Mouse (Mus musculus): ENCODE measurements around the gene Olfr1. TPM values are rescaled to one million over a fixed set of nuclear protein-coding genes. Genes with fewer than 3 reads are reported as not detected.

Gene Olfr1
- not detected in 4 replicates for total RNA-seq (2023)

DNA sequence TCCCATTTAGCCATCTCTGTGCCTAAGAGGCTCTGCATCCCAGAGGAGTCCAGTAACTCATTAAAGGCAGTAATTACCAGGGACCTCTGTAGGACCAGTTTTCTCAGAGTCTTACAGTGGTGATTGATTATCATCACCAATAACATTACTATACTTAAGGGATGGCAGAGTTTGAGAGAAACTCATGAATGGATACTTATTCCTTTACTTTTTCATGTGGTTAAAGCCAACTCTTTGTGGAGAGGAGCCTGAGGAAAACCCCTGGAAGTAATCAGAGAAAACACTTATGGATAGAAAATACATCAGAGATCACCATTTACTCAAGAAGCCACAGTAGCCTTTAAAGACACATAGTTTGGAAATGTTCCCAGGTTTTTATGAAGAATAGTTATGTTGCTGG, at the start of gene Olfr1:
Olfr1 (minus strand) TSS at position 101 of the 400 bp plus-strand sequence.

GRCm38 (mm10) chr11:73428377-73428776, 29.0 kb upstream of the Olfr1 start, which contains the start of gene Olfr378:
Gene Olfr378 (minus strand): TSS chr11:73428477.

GRCm38 (mm10) chr11:73370946-73371345, 28.5 kb downstream of the Olfr1 start, which contains the start of gene Olfr376:
Gene Olfr376 (plus strand): TSS chr11:73371246.

DNA sequence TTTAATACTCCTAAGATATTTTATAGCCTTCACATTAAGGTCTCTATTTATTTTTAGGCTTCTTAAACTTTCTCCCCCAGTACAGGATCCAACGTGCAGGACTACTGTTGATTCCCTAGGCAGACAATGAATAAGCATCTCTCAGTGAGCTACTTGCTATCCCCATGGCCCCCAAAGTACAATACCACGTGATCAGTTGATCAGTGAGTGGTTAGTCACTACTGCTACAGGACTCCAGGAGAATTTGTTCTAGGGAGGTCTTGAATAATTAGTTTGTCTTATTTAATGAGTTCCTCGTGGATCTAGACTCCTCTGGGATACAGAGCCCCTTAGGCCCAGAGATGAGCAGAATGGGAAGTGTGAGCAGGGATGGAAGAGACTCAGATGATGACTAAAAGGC, 48.9 kb downstream of the Olfr1 start, which contains the start of gene Olfr20:
Olfr20 (plus strand) TSS at position 301 of the 400 bp plus-strand sequence.

Other genes starting within 250 kb of the Olfr1 start
- not detected in 4 replicates for gene P2rx5, start 239.2 kb downstream of the Olfr1 start, total RNA-seq (2023)
- 42.2 to 60.2 TPM (median 52.3 TPM) in 4 replicates for gene Emc6, start 222.6 kb downstream of the Olfr1 start, total RNA-seq (2023)
- 5.1 to 7.1 TPM (median 5.8 TPM) in 4 replicates for gene Tax1bp3, start 222.5 kb downstream of the Olfr1 start, total RNA-seq (2023)
- 24.3 to 32.7 TPM (median 26.7 TPM) in 4 replicates for gene Ctns, start 200.6 kb downstream of the Olfr1 start, total RNA-seq (2023)
- gene Shpk, start 200.2 kb downstream of the Olfr1 start, total RNA-seq (2023) = 2.0 to 3.2 TPM (median 2.9 TPM) in 4 replicates
- gene Trpv1, start 165.3 kb downstream of the Olfr1 start, total RNA-seq (2023) = not detected in 4 replicates
- not detected in 4 replicates for gene Trpv3, start 132.2 kb downstream of the Olfr1 start, total RNA-seq (2023)
- gene Aspa, start 70.0 kb downstream of the Olfr1 start, total RNA-seq (2023) = 0.81 TPM in 1 of 4 replicates, not detected in the others
- gene Gm49340, start 69.9 kb downstream of the Olfr1 start, total RNA-seq (2023) = not detected in 4 replicates
- gene Spata22, start 69.9 kb downstream of the Olfr1 start, total RNA-seq (2023) = not detected in 4 replicates
- gene Olfr20, start 48.8 kb downstream of the Olfr1 start, total RNA-seq (2023) = not detected in 4 replicates
- gene Olfr376, start 28.4 kb downstream of the Olfr1 start, total RNA-seq (2023) = not detected in 4 replicates
- not detected in 4 replicates for gene Olfr378, start 28.9 kb upstream of the Olfr1 start, total RNA-seq (2023)
- not detected in 4 replicates for gene Olfr380, start 57.9 kb upstream of the Olfr1 start, total RNA-seq (2023)
- not detected in 4 replicates for gene Olfr381, start 92.0 kb upstream of the Olfr1 start, total RNA-seq (2023)
- gene Olfr382, start 117.6 kb upstream of the Olfr1 start, total RNA-seq (2023) = not detected in 4 replicates
- gene Olfr385, start 193.4 kb upstream of the Olfr1 start, total RNA-seq (2023) = not detected in 4 replicates
- not detected in 4 replicates for gene Olfr384, start 199.0 kb upstream of the Olfr1 start, total RNA-seq (2023)

Measured in B cell, adult 62 days (primary cell).